Mouse (Mus musculus): Measurements from ENCODE around the gene Tnnt3. TPM values are rescaled to one million over a fixed set of nuclear protein-coding genes. Genes with fewer than 3 reads are reported as not detected.
A peak's percentile ranks its signal among the peaks of the same experiment; 100 is the strongest.

The Tnnt3 gene
- polyA plus RNA-seq, 1 experiment from 2014 or later, result 5.8 TPM

DNA sequence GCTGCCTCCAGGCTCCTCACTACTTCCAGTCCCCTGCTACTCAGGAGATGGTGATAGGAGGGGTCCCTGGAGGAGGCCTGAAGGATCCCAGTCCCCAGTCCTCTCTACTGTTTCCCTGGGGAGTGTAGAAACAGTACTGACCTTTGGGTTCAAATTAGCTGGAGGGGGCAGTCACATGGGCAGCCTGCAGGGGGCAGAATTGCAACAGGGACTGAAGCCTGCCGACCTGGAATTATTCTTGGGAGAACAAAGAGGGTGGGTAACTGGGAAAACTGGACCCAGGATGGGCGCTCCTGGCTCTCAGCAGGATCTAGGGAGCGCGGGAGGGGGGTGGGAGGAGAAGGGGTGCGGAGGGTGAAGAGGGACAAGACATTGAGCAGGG, 17.5 kb upstream of the Tnnt3 start:
- 20% methylated on average over 5 of the region's 5 CpGs for WGBS
- H3K36me3 ChIP-seq (ENCODE audit: control insufficient read depth, insufficient read depth, low read length), result peaks cover 11% of the 10 kb centered on the region; the same call in 1 of the 2 replicates
- no peak; the same call in 1 of the 2 replicates for ATAC-seq (ENCODE audit: insufficient number of reproducible peaks, insufficient read depth, low FRiP score, low read depth)
- peak overlapping the region; percentile 91 to 98 for H3K27ac ChIP-seq (replicated peaks in 1 of 2; ENCODE audit: control insufficient read depth in 1 of 2, insufficient read depth in 1 of 2, low read depth in 2 of 2, low read length in 2 of 2)
- H3K4me1 ChIP-seq (ENCODE audit: control insufficient read depth in 2 of 2, insufficient read depth in 2 of 2, low read length in 2 of 2), result peaks cover 57 to 64% of the 10 kb centered on the region in 2 experiments
- H3K9me3 ChIP-seq (ENCODE audit: control insufficient read depth, low read length), result no peaks in the 10 kb centered on the region
- H3K4me2 ChIP-seq (ENCODE audit: low read length), result peak overlapping the region; percentile 54
- peak overlapping the region in 1 of 2 experiments; percentile 10; a peak in 1 of 4 replicates for H3K4me3 ChIP-seq (ENCODE audit: control insufficient read depth in 1 of 2, insufficient read depth in 1 of 2, low read depth in 1 of 2, low read length in 2 of 2)
- H3K27me3 ChIP-seq (ENCODE audit: control insufficient read depth, insufficient read depth, low read length), result no peaks in the 10 kb centered on the region
- H3K9ac ChIP-seq (ENCODE audit: low read length), result peak overlapping the region; percentile 76

- H3K4me3 ChIP-seq (ENCODE audit: control insufficient read depth in 1 of 2, insufficient read depth in 1 of 2, low read depth in 1 of 2, low read length in 2 of 2), result peak overlapping the region in 1 of 2 experiments; percentile 10; a peak in 2 of 4 replicates
- peak overlapping the region; percentile 94 to 98 for H3K27ac ChIP-seq (replicated peaks in 1 of 2; ENCODE audit: control insufficient read depth in 1 of 2, insufficient read depth in 1 of 2, low read depth in 2 of 2, low read length in 2 of 2)
- peaks cover 16% of the 10 kb centered on the region; the same call in 1 of the 2 replicates for H3K36me3 ChIP-seq (ENCODE audit: control insufficient read depth, insufficient read depth, low read length)
- peak overlapping the region; percentile 54 for H3K4me2 ChIP-seq (ENCODE audit: low read length)
- H3K4me1 ChIP-seq (ENCODE audit: control insufficient read depth in 2 of 2, insufficient read depth in 2 of 2, low read length in 2 of 2), result peaks cover 56 to 63% of the 10 kb centered on the region in 2 experiments
- WGBS, result 4% methylated on average over 21 of the region's 22 CpGs
- peak; percentile 78 for ATAC-seq (ENCODE audit: insufficient number of reproducible peaks, insufficient read depth, low FRiP score, low read depth)
- peak overlapping the region; percentile 76 for H3K9ac ChIP-seq (ENCODE audit: low read length)
- H3K9me3 ChIP-seq (ENCODE audit: control insufficient read depth, low read length), result no peaks in the 10 kb centered on the region
- H3K27me3 ChIP-seq (ENCODE audit: control insufficient read depth, insufficient read depth, low read length), result no peaks in the 10 kb centered on the region
These were observed 16.9 kb upstream of the Tnnt3 start for GRCm38 (mm10) chr7:142481568-142482255.

DNA sequence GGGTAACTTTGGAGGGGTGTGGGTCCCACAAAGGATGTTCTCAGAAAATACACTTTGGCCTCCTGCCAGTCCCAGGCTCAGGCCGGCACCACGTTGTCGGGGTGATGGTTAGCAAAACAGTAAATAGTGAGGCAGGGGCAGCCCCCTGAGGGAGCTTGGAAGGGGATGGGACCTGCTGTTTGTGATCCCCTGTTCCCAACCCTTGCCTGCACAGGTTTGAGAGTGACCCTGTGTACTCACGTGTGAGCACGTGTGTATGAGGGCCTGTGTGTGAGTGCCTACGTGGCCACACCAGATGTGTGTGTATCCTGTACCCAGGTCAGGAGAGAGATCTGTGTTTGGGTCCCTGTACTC, 16.4 kb upstream of the Tnnt3 start:
- Histone ChIP-seq H3K27ac (replicated peaks in 1 of 2; ENCODE audit: control insufficient read depth in 1 of 2, insufficient read depth in 1 of 2, low read depth in 2 of 2, low read length in 2 of 2) (peak overlapping the region; percentile 94 to 98), H3K4me1 (ENCODE audit: control insufficient read depth in 2 of 2, insufficient read depth in 2 of 2, low read length in 2 of 2) (peaks cover 58 to 68% of the 10 kb centered on the region in 2 experiments), H3K36me3 (ENCODE audit: control insufficient read depth, insufficient read depth, low read length) (peaks cover 17% of the 10 kb centered on the region; the same call in 1 of the 2 replicates), H3K4me2 (ENCODE audit: low read length) (peak overlapping the region; percentile 54), H3K9ac (ENCODE audit: low read length) (peak overlapping the region; percentile 76), H3K4me3 (ENCODE audit: control insufficient read depth in 1 of 2, insufficient read depth in 1 of 2, low read depth in 1 of 2, low read length in 2 of 2) (no peak overlapping the region), H3K27me3 (ENCODE audit: control insufficient read depth, insufficient read depth, low read length) (no peaks in the 10 kb centered on the region), H3K9me3 (ENCODE audit: control insufficient read depth, low read length) (no peaks in the 10 kb centered on the region)
- peak; percentile 18; the same call in 1 of the 2 replicates for ATAC-seq (ENCODE audit: insufficient number of reproducible peaks, insufficient read depth, low FRiP score, low read depth)
- WGBS, result 8% methylated on average over 6 of the region's 6 CpGs

- ATAC-seq (ENCODE audit: insufficient number of reproducible peaks, insufficient read depth, low FRiP score, low read depth), result peak; percentile 47
- no peaks in the 10 kb centered on the region for H3K9me3 ChIP-seq (ENCODE audit: control insufficient read depth, low read length)
- no peaks in the 10 kb centered on the region for H3K27me3 ChIP-seq (ENCODE audit: control insufficient read depth, insufficient read depth, low read length)
- no peak overlapping the region; the same call in 1 of the 2 replicates for H3K4me2 ChIP-seq (ENCODE audit: low read length)
- peak overlapping the region; percentile 94 to 98 for H3K27ac ChIP-seq (replicated peaks in 1 of 2; ENCODE audit: control insufficient read depth in 1 of 2, insufficient read depth in 1 of 2, low read depth in 2 of 2, low read length in 2 of 2)
- H3K4me1 ChIP-seq (ENCODE audit: control insufficient read depth in 2 of 2, insufficient read depth in 2 of 2, low read length in 2 of 2), result peaks cover 63 to 77% of the 10 kb centered on the region in 2 experiments
- H3K36me3 ChIP-seq (ENCODE audit: control insufficient read depth, insufficient read depth, low read length), result peaks cover 17% of the 10 kb centered on the region; the same call in 1 of the 2 replicates
- no peak overlapping the region for H3K4me3 ChIP-seq (ENCODE audit: control insufficient read depth in 1 of 2, insufficient read depth in 1 of 2, low read depth in 1 of 2, low read length in 2 of 2)
- 7% methylated on average over 11 of the region's 11 CpGs for WGBS
- H3K9ac ChIP-seq (ENCODE audit: low read length), result peak overlapping the region; percentile 76; the same call in 1 of the 2 replicates
These were observed 15.5 kb upstream of the Tnnt3 start for GRCm38 (mm10) chr7:142483136-142483535.

- Histone ChIP-seq H3K4me1 (ENCODE audit: control insufficient read depth in 2 of 2, insufficient read depth in 2 of 2, low read length in 2 of 2) (peaks cover 54 to 74% of the 10 kb centered on the region in 2 experiments), H3K36me3 (ENCODE audit: control insufficient read depth, insufficient read depth, low read length) (peaks cover 34% of the 10 kb centered on the region), H3K4me3 (ENCODE audit: control insufficient read depth in 1 of 2, insufficient read depth in 1 of 2, low read depth in 1 of 2, low read length in 2 of 2) (no peak overlapping the region), H3K9me3 (ENCODE audit: control insufficient read depth, low read length) (no peaks in the 10 kb centered on the region), H3K4me2 (ENCODE audit: low read length) (no peak overlapping the region), H3K27me3 (ENCODE audit: control insufficient read depth, insufficient read depth, low read length) (no peaks in the 10 kb centered on the region), H3K9ac (ENCODE audit: low read length) (no peak overlapping the region), H3K27ac (replicated peaks in 1 of 2; ENCODE audit: control insufficient read depth in 1 of 2, insufficient read depth in 1 of 2, low read depth in 2 of 2, low read length in 2 of 2) (peak overlapping the region; percentile 94 to 98; a peak in 3 of 4 replicates)
- WGBS, result 70% methylated on average over 12 of the region's 12 CpGs
- no peak for ATAC-seq (ENCODE audit: insufficient number of reproducible peaks, insufficient read depth, low FRiP score, low read depth)
These were observed 13.9 kb upstream of the Tnnt3 start for GRCm38 (mm10) chr7:142484780-142485179.

GRCm38 (mm10) chr7:142486751-142487162, 11.9 kb upstream of the Tnnt3 start:
- Histone ChIP-seq H3K27me3 (ENCODE audit: control insufficient read depth, insufficient read depth, low read length) (no peaks in the 10 kb centered on the region), H3K4me3 (ENCODE audit: control insufficient read depth in 1 of 2, insufficient read depth in 1 of 2, low read depth in 1 of 2, low read length in 2 of 2) (no peak overlapping the region), H3K4me2 (ENCODE audit: low read length) (no peak overlapping the region), H3K27ac (replicated peaks in 1 of 2; ENCODE audit: control insufficient read depth in 1 of 2, insufficient read depth in 1 of 2, low read depth in 2 of 2, low read length in 2 of 2) (peak overlapping the region; percentile 72 to 98), H3K36me3 (ENCODE audit: control insufficient read depth, insufficient read depth, low read length) (peaks cover 52% of the 10 kb centered on the region), H3K9ac (ENCODE audit: low read length) (peak overlapping the region; percentile 57; the same call in 1 of the 2 replicates), H3K9me3 (ENCODE audit: control insufficient read depth, low read length) (no peaks in the 10 kb centered on the region), H3K4me1 (ENCODE audit: control insufficient read depth in 2 of 2, insufficient read depth in 2 of 2, low read length in 2 of 2) (peaks cover 39 to 58% of the 10 kb centered on the region in 2 experiments)
- ATAC-seq (ENCODE audit: insufficient number of reproducible peaks, insufficient read depth, low FRiP score, low read depth), result no peak
- WGBS, result 65% methylated on average over 8 of the region's 8 CpGs

GRCm38 (mm10) chr7:142487341-142487859, 11.2 kb upstream of the Tnnt3 start:
- Histone ChIP-seq H3K9me3 (ENCODE audit: control insufficient read depth, low read length) (no peaks in the 10 kb centered on the region), H3K4me2 (ENCODE audit: low read length) (no peak overlapping the region), H3K27ac (replicated peaks in 1 of 2; ENCODE audit: control insufficient read depth in 1 of 2, insufficient read depth in 1 of 2, low read depth in 2 of 2, low read length in 2 of 2) (peak overlapping the region; percentile 72 to 98), H3K4me3 (ENCODE audit: control insufficient read depth in 1 of 2, insufficient read depth in 1 of 2, low read depth in 1 of 2, low read length in 2 of 2) (no peak overlapping the region), H3K9ac (ENCODE audit: low read length) (peak overlapping the region; percentile 57), H3K36me3 (ENCODE audit: control insufficient read depth, insufficient read depth, low read length) (peaks cover 57% of the 10 kb centered on the region), H3K4me1 (ENCODE audit: control insufficient read depth in 2 of 2, insufficient read depth in 2 of 2, low read length in 2 of 2) (peaks cover 34 to 51% of the 10 kb centered on the region in 2 experiments), H3K27me3 (ENCODE audit: control insufficient read depth, insufficient read depth, low read length) (no peaks in the 10 kb centered on the region)
- peak; percentile 51 for ATAC-seq (ENCODE audit: insufficient number of reproducible peaks, insufficient read depth, low FRiP score, low read depth)
- WGBS, result 17% methylated on average over 9 of the region's 9 CpGs

Data from heart, embryonic 14.5 days (tissue).